Mouse (Mus musculus) cerebellum, adult 2 months (tissue): ENCODE measurements around the gene Fam131b.

Source experiments
- CTCF ChIP-seq: fragments of 200-500 bp; IDR thresholded peaks from 2 replicates; pipeline ENCODE4 v1.5.1; 2011; ENCODE audit warnings: low read depth, mild to moderate bottlenecking, control low read depth, low read length, moderate library complexity, borderline replicate concordance; ENCODE audit not compliant: insufficient read depth
- POLR2A ChIP-seq: fragments of 200-500 bp; IDR thresholded peaks from 2 replicates; pipeline ENCODE4 v1.6.1; 2011; ENCODE audit warnings: low read length, control low read depth, borderline replicate concordance; ENCODE audit not compliant: insufficient read depth

GRCm38 (mm10) chr6:42361041-42361895 is 36.8 kb upstream of the Fam131b start:
- no peak for TF ChIP-seq POLR2A
- TF ChIP-seq CTCF, result no peak
